Mouse (Mus musculus) cortical plate, adult 2 months (tissue): Measurements from ENCODE around the gene Adgrv1.

Experiments used
- CTCF ChIP-seq: fragments of 200-500 bp; IDR thresholded peaks from 2 replicates; pipeline ENCODE4 v1.5.1; 2011; ENCODE audit warnings: mild to moderate bottlenecking, control low read depth, low read length; ENCODE audit not compliant: insufficient read depth; ENCODE audit errors: extremely low read depth
- POLR2A ChIP-seq: fragments of 200-500 bp; IDR thresholded peaks from 2 replicates; pipeline ENCODE4 v1.6.1; 2011; ENCODE audit warnings: mild to moderate bottlenecking, low read length, control low read depth; ENCODE audit not compliant: insufficient read depth; ENCODE audit errors: extremely low read depth

DNA sequence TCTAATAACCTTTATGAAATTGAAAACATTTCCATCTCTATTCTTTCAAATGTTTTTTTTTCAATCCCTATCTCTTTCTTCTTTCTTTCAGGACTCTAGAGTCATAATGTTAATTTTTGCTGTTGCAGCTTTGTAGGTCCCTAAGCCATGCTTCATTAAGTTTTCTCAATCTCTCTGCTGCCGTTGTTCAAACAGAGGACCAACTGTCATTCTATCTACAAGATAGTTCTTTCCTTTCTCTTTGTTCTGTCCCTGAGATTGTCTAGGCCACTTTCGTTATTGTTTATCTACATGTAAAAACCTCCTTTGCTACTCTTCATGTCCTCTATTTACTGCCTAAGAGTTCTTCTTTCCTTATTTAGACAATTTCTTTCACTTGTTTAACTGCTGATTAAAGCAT is 230.8 kb downstream of the Adgrv1 start:
- TF ChIP-seq CTCF (no peak), POLR2A (no peak)
